Mouse (Mus musculus): ENCODE measurements around the gene Gm20937. TPM values are rescaled to one million over a fixed set of nuclear protein-coding genes. Genes with fewer than 3 reads are reported as not detected.
"Not testable (repeated sequence)": the region's sequence is repeated elsewhere in the genome, so short reads cannot be mapped to it uniquely, and the experiment has no call there.

The Gm20937 gene
- total RNA-seq (2021) = not detected

- intact Hi-C loops (cut with DNase I); DNase-seq (ENCODE audit: low spot score in 2 of 2): not testable (repeated sequence)
Measured at GRCm38 (mm10) chrY:68294798-68295197, at the start of gene Gm20937. Gm20937 (minus strand) TSS chrY:68294898.

Other genes with a start within 250 kb of the Gm20937 start
- not detected for gene Gm20816, start 243.1 kb upstream of the Gm20937 start, total RNA-seq (2021)